Mouse (Mus musculus) midbrain, postnatal 0 days (tissue): ENCODE results near the gene Ttc30a1. TPM values are rescaled to one million over a fixed set of nuclear protein-coding genes. Genes with fewer than 3 reads are reported as not detected.
"Not testable (repeated sequence)": the region's sequence is repeated elsewhere in the genome, so short reads cannot be mapped to it uniquely, and the experiment has no call there.

Experiments
- ATAC-seq: fragments of 200-750 bp; cut with Nextera tagmentation; 2 replicates; pipeline ENCODE4 v1.8.0; 2017; ENCODE audit warnings: moderate number of reproducible peaks, mild to moderate bottlenecking, moderate TSS enrichment, moderate library complexity; ENCODE audit not compliant: low FRiP score
- DNase-seq: peaks from one replicate; pipeline ENCODE4 v3.0.0-alpha.2; 2015; ENCODE audit warnings: low spot score
- H3K27ac ChIP-seq: fragments of 300-500 bp; sonication (generic); 2 replicates; pipeline ENCODE4 v1.5.1; 2014; ENCODE audit warnings: low read depth, mild to moderate bottlenecking, low read length, mixed read lengths
- H3K27me3 ChIP-seq: fragments of 300-500 bp; sonication (generic); 2 replicates; pipeline ENCODE4 v1.6.1; 2014; ENCODE audit warnings: low read length, control low read depth, mixed read lengths; ENCODE audit not compliant: insufficient read depth
- H3K36me3 ChIP-seq: fragments of 300-500 bp; sonication (generic); 2 replicates; pipeline ENCODE4 v1.6.1; 2014; ENCODE audit warnings: low read length, control low read depth, mixed read lengths; ENCODE audit not compliant: insufficient read depth
- H3K4me1 ChIP-seq: fragments of 300-500 bp; sonication (generic); 2 replicates; pipeline ENCODE4 v1.6.1; 2014; ENCODE audit warnings: mild to moderate bottlenecking, control low read depth, antibody characterized with exemption, low read length, mixed read lengths; ENCODE audit not compliant: insufficient read depth
- H3K4me2 ChIP-seq: fragments of 300-500 bp; sonication (generic); 2 replicates; pipeline ENCODE4 v1.6.1; 2014; ENCODE audit warnings: low read depth, mild to moderate bottlenecking, low read length, mixed read lengths; ENCODE audit not compliant: poor library complexity, severe bottlenecking
- H3K4me3 ChIP-seq: fragments of 300-500 bp; sonication (generic); 2 replicates; pipeline ENCODE4 v1.5.1; 2014; ENCODE audit warnings: low read depth, mild to moderate bottlenecking, low read length, moderate library complexity
- H3K9ac ChIP-seq: fragments of 300-500 bp; sonication (generic); replicated peaks from 2 replicates; pipeline ENCODE4 v1.6.1; 2014; ENCODE audit warnings: mild to moderate bottlenecking, low read length, moderate library complexity, mixed read lengths; ENCODE audit not compliant: poor library complexity, severe bottlenecking
- H3K9me3 ChIP-seq: fragments of 300-500 bp; sonication (generic); 2 replicates; pipeline ENCODE4 v1.6.1; 2016; ENCODE audit warnings: low read length, control low read depth
- CTCF ChIP-seq: IDR thresholded peaks from 2 replicates; pipeline ENCODE4 v1.5.1; 2016; ENCODE audit warnings: antibody characterized with exemption, mild to moderate bottlenecking
- WGBS: fragments of 180-500 bp; shearing (Covaris S2); extraction: QIAGEN DNeasy Blood & Tissue Kit; methylation state at CpG from one replicate; pipeline ENCODE4 v1.1.7; 2014; 5-methylcytosine and 5-hydroxymethylcytosine counted together
- polyA plus RNA-seq: library from polyadenylated mRNA; unstranded; fragments of >200 nt; fragmentation: Nextera tagmentation; extraction: Ambion mirVana; gene quantifications from 2 replicates; pipeline ENCODE4 v1.2.1, GENCODE M21; 2015
- total RNA-seq: library from RNA; depleted of rRNA; stranded (reverse); fragments of >200 nt; gene quantifications from 2 replicates; pipeline ENCODE4 v1.2.3, GENCODE M21; 2014

Gene Ttc30a1
- total and polyA plus RNA-seq, 2 experiments from 2014 or later: 5.2 to 12.7 TPM

- peak within 1 kb of the TSS; percentile 48 for H3K4me3 ChIP-seq
- no peaks in the 10 kb centered on the region for H3K9me3 ChIP-seq
- H3K9ac ChIP-seq: peak within 1 kb of the TSS; percentile 61
- H3K36me3 ChIP-seq: no peaks in the 10 kb centered on the region
- no peak for TF ChIP-seq CTCF
- H3K27me3 ChIP-seq: no peaks in the 10 kb centered on the region
- H3K27ac ChIP-seq: peak within 1 kb of the TSS; percentile 83
- DNase-seq (peak; percentile 90), ATAC-seq (peak; percentile 87)
- H3K4me1 ChIP-seq: no peaks in the 10 kb centered on the region
- peak within 1 kb of the TSS; percentile 52 for H3K4me2 ChIP-seq
- 4% methylated on average over 35 of the region's 42 CpGs for WGBS
Measured at GRCm38 (mm10) chr2:75938117-75939063, 43.4 kb downstream of the Ttc30a1 start, which contains the start of gene Ttc30b. Ttc30b (minus strand) TSS chr2:75938585.

GRCm38 (mm10) chr2:75937520-75938116 is 44.1 kb downstream of the Ttc30a1 start:
- not testable (repeated sequence) for H3K4me1 ChIP-seq, H3K27ac ChIP-seq, H3K36me3 ChIP-seq, H3K9me3 ChIP-seq, DNase-seq, H3K27me3 ChIP-seq
- peak; percentile 44; the same call in 1 of the 2 replicates for ATAC-seq
- WGBS: 73% methylated on average over 13 of the region's 17 CpGs
- Histone ChIP-seq H3K4me3 (peak overlapping the region; percentile 48), H3K9ac (peak overlapping the region; percentile 61; the same call in 1 of the 2 replicates), H3K4me2 (peak overlapping the region; percentile 52)

- H3K4me1 ChIP-seq, H3K9me3 ChIP-seq, H3K4me2 ChIP-seq, H3K4me3 ChIP-seq, H3K27ac ChIP-seq, DNase-seq, H3K27me3 ChIP-seq, H3K36me3 ChIP-seq, ATAC-seq, H3K9ac ChIP-seq: not testable (repeated sequence)
- 95% methylated on average over 2 of the region's 2 CpGs for WGBS
Measured at GRCm38 (mm10) chr2:75936685-75937084, 45.1 kb downstream of the Ttc30a1 start.

GRCm38 (mm10) chr2:75933541-75933940 is 48.2 kb downstream of the Ttc30a1 start:
- WGBS: 45% methylated on average over 7 of the region's 7 CpGs
- H3K4me2 ChIP-seq: no peak overlapping the region
- H3K9me3 ChIP-seq: no peaks in the 10 kb centered on the region
- TF ChIP-seq CTCF: no peak
- H3K36me3 ChIP-seq: no peaks in the 10 kb centered on the region; the same call in 1 of the 2 replicates
- no peak for ATAC-seq
- no peaks in the 10 kb centered on the region for H3K4me1 ChIP-seq
- no peak for DNase-seq
- no peaks in the 10 kb centered on the region for H3K27me3 ChIP-seq
- H3K9ac ChIP-seq: no peak overlapping the region
- H3K27ac ChIP-seq: no peak overlapping the region
- no peak overlapping the region for H3K4me3 ChIP-seq

- no peaks in the 10 kb centered on the region for H3K27me3 ChIP-seq
- DNase-seq (no peak), ATAC-seq (no peak)
- no peak overlapping the region for H3K9ac ChIP-seq
- no peak for TF ChIP-seq CTCF
- no peak overlapping the region for H3K27ac ChIP-seq
- no peak overlapping the region for H3K4me2 ChIP-seq
- H3K9me3 ChIP-seq: no peaks in the 10 kb centered on the region
- no peak overlapping the region for H3K4me3 ChIP-seq
- H3K4me1 ChIP-seq: no peaks in the 10 kb centered on the region
- peaks cover 8% of the 10 kb centered on the region; the same call in 1 of the 2 replicates for H3K36me3 ChIP-seq
- 95% methylated on average over 2 of the region's 2 CpGs for WGBS
Measured at GRCm38 (mm10) chr2:75930941-75931340, 50.8 kb downstream of the Ttc30a1 start.
